In the genomic region with DNA sequence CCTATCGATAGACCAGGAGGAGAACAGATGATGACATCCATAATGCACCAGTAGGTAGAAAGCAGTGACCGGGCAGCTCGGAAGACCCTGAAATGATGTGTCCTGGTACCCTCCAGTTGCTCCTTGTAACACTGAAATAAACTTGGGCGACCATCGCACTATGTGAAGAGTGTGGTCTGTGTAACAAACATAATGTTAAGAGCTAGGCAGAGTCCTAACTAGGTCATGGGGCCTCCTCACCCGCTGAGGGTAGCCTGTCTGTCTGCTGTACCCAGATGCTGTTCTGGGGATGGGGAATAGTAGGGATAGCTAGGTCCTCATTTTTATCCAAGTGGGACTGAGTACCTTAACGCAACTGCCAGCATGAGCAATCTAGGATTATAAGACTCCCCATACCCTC, we compare ENCODE assay signal across 9 mouse cellular contexts.
"Had no signal": no experiment of that assay in that cellular context is flagged by ENCODE, and none has a peak within 500 bp of the region (broad histone marks: within the 10 kb centered on the region; RNA-seq: fewer than 3 reads in every experiment).

No protein-coding gene starts in this region.

- DNase-seq: kidney, adult 11 months; kidney, adult 8-10 months; kidney, postnatal 10 days; kidney, postnatal 36 days; left cerebral cortex, postnatal 4 days; liver, postnatal 0 days; lung, embryonic 14.5 days; right cerebral cortex, postnatal 25 days; spleen, adult 18-20 months had no signal
